Mouse (Mus musculus): ENCODE measurements around the gene Ssr1. TPM values are rescaled to one million over a fixed set of nuclear protein-coding genes. Genes with fewer than 3 reads are reported as not detected.

The Ssr1 gene
- polyA plus RNA-seq, 1 experiment from 2014 or later: 131 TPM

GRCm38 (mm10) chr13:38009721-38010408 lies 15.8 kb upstream of the Ssr1 start:
- H3K27me3 ChIP-seq: no peaks in the 10 kb centered on the region
- H3K4me2 ChIP-seq (replicated peaks): no peak overlapping the region
- no peak overlapping the region for H3K4me3 ChIP-seq (replicated peaks)
- whole genome bisulfite sequencing: 67% methylated on average over 5 of the region's 5 CpGs
- no peak overlapping the region for H3K9ac ChIP-seq
- no peak overlapping the region for H3K27ac ChIP-seq (replicated peaks)
- H3K9me3 ChIP-seq (replicated peaks): no peaks in the 10 kb centered on the region
- no peaks in the 10 kb centered on the region for H3K4me1 ChIP-seq
- no peak for ATAC-seq (ENCODE audit: insufficient number of reproducible peaks, low FRiP score, low TSS enrichment, low read depth)
- H3K36me3 ChIP-seq: no peaks in the 10 kb centered on the region

GRCm38 (mm10) chr13:38007972-38008371 lies 14.0 kb upstream of the Ssr1 start:
- no peaks in the 10 kb centered on the region for H3K9me3 ChIP-seq (replicated peaks)
- WGBS: 89% methylated on average over 2 of the region's 2 CpGs

GRCm38 (mm10) chr13:38002461-38002860 lies 8.4 kb upstream of the Ssr1 start:
- 36% methylated on average over 1 of the region's 1 CpGs for WGBS
- H3K9ac ChIP-seq: no peak overlapping the region
- no peaks in the 10 kb centered on the region for H3K36me3 ChIP-seq
- no peak overlapping the region for H3K4me3 ChIP-seq (replicated peaks)
- H3K27ac ChIP-seq (replicated peaks): no peak overlapping the region
- ATAC-seq (ENCODE audit: insufficient number of reproducible peaks, low FRiP score, low TSS enrichment, low read depth): no peak
- no peak overlapping the region for H3K4me2 ChIP-seq (replicated peaks)
- no peaks in the 10 kb centered on the region for H3K27me3 ChIP-seq
- no peaks in the 10 kb centered on the region for H3K4me1 ChIP-seq
- H3K9me3 ChIP-seq (replicated peaks): no peaks in the 10 kb centered on the region

More at GRCm38 (mm10) chr13:38007972-38008371, 14.0 kb upstream of the Ssr1 start:
- Histone ChIP-seq H3K4me2 (replicated peaks) (no peak overlapping the region), H3K4me1 (no peaks in the 10 kb centered on the region), H3K9ac (no peak overlapping the region), H3K4me3 (replicated peaks) (no peak overlapping the region), H3K27me3 (no peaks in the 10 kb centered on the region), H3K27ac (replicated peaks) (no peak overlapping the region), H3K36me3 (no peaks in the 10 kb centered on the region)
- ATAC-seq (ENCODE audit: insufficient number of reproducible peaks, low FRiP score, low TSS enrichment, low read depth): no peak

GRCm38 (mm10) chr13:37999713-38000112 lies 5.7 kb upstream of the Ssr1 start:
- WGBS: 72% methylated on average over 3 of the region's 3 CpGs
- Histone ChIP-seq H3K27me3 (no peaks in the 10 kb centered on the region), H3K9ac (no peak overlapping the region), H3K36me3 (no peaks in the 10 kb centered on the region), H3K27ac (replicated peaks) (no peak overlapping the region), H3K4me2 (replicated peaks) (no peak overlapping the region), H3K4me3 (replicated peaks) (no peak overlapping the region), H3K9me3 (replicated peaks) (no peaks in the 10 kb centered on the region), H3K4me1 (no peaks in the 10 kb centered on the region)
- ATAC-seq (ENCODE audit: insufficient number of reproducible peaks, low FRiP score, low TSS enrichment, low read depth): no peak

GRCm38 (mm10) chr13:37994405-37994749 lies 360 bp upstream of the Ssr1 start:
- H3K27ac ChIP-seq (replicated peaks): peak overlapping the region; percentile 91
- ATAC-seq (ENCODE audit: insufficient number of reproducible peaks, low FRiP score, low TSS enrichment, low read depth): peak; percentile 15; the same call in 1 of the 2 replicates
- 12% methylated on average over 7 of the region's 7 CpGs for WGBS

GRCm38 (mm10) chr13:37993376-37993703 lies 677 bp downstream of the Ssr1 start:
- Histone ChIP-seq H3K4me1 (no peaks in the 10 kb centered on the region), H3K9ac (peak overlapping the region; percentile 88), H3K4me3 (replicated peaks) (peak overlapping the region; percentile 77), H3K9me3 (replicated peaks) (no peaks in the 10 kb centered on the region), H3K36me3 (peaks cover 23% of the 10 kb centered on the region), H3K27ac (replicated peaks) (peak overlapping the region; percentile 91), H3K27me3 (no peaks in the 10 kb centered on the region), H3K4me2 (replicated peaks) (peak overlapping the region; percentile 62)
- no peak for ATAC-seq (ENCODE audit: insufficient number of reproducible peaks, low FRiP score, low TSS enrichment, low read depth)
- under 1% methylated on average over 17 of the region's 17 CpGs for WGBS

More at GRCm38 (mm10) chr13:37994405-37994749, 360 bp upstream of the Ssr1 start:
- peak overlapping the region; percentile 77 for H3K4me3 ChIP-seq (replicated peaks)
- H3K9me3 ChIP-seq (replicated peaks): no peaks in the 10 kb centered on the region
- no peaks in the 10 kb centered on the region for H3K27me3 ChIP-seq
- H3K4me2 ChIP-seq (replicated peaks): peak overlapping the region; percentile 62
- peaks cover 13% of the 10 kb centered on the region for H3K36me3 ChIP-seq
- H3K4me1 ChIP-seq: no peaks in the 10 kb centered on the region
- H3K9ac ChIP-seq: 0 out of 2 replicates have a peak overlapping the region, but pooled peaks have one; percentile 18

GRCm38 (mm10) chr13:37992638-37993371 lies 1.2 kb downstream of the Ssr1 start:
- Histone ChIP-seq H3K4me1 (no peaks in the 10 kb centered on the region), H3K36me3 (peaks cover 27% of the 10 kb centered on the region), H3K27me3 (no peaks in the 10 kb centered on the region), H3K4me2 (replicated peaks) (peak overlapping the region; percentile 62), H3K9ac (peak overlapping the region; percentile 88), H3K4me3 (replicated peaks) (peak overlapping the region; percentile 77), H3K9me3 (replicated peaks) (no peaks in the 10 kb centered on the region), H3K27ac (replicated peaks) (peak overlapping the region; percentile 91)
- 4% methylated on average over 10 of the region's 10 CpGs for WGBS
- no peak for ATAC-seq (ENCODE audit: insufficient number of reproducible peaks, low FRiP score, low TSS enrichment, low read depth)

- H3K9me3 ChIP-seq (replicated peaks): no peaks in the 10 kb centered on the region
- H3K27ac ChIP-seq (replicated peaks): no peak overlapping the region
- H3K4me2 ChIP-seq (replicated peaks): no peak overlapping the region
- ATAC-seq (ENCODE audit: insufficient number of reproducible peaks, low FRiP score, low TSS enrichment, low read depth): no peak
- peaks cover 53% of the 10 kb centered on the region for H3K36me3 ChIP-seq
- no peaks in the 10 kb centered on the region for H3K4me1 ChIP-seq
- no peak overlapping the region for H3K9ac ChIP-seq
- 89% methylated on average over 8 of the region's 8 CpGs for WGBS
- H3K4me3 ChIP-seq (replicated peaks): no peak overlapping the region
- H3K27me3 ChIP-seq: no peaks in the 10 kb centered on the region
These were observed 4.3 kb downstream of the Ssr1 start for GRCm38 (mm10) chr13:37989701-37990100.

GRCm38 (mm10) chr13:37986166-37986565 lies 7.9 kb downstream of the Ssr1 start:
- ATAC-seq (ENCODE audit: insufficient number of reproducible peaks, low FRiP score, low TSS enrichment, low read depth): no peak
- H3K4me1 ChIP-seq: no peaks in the 10 kb centered on the region
- H3K27ac ChIP-seq (replicated peaks): no peak overlapping the region
- peaks cover 78% of the 10 kb centered on the region for H3K36me3 ChIP-seq
- WGBS: 77% methylated on average over 10 of the region's 10 CpGs
- H3K4me2 ChIP-seq (replicated peaks): no peak overlapping the region
- no peaks in the 10 kb centered on the region for H3K9me3 ChIP-seq (replicated peaks)
- H3K4me3 ChIP-seq (replicated peaks): no peak overlapping the region
- H3K9ac ChIP-seq: no peak overlapping the region
- no peaks in the 10 kb centered on the region for H3K27me3 ChIP-seq

GRCm38 (mm10) chr13:37981063-37981462 lies 13.0 kb downstream of the Ssr1 start:
- Histone ChIP-seq H3K36me3 (peaks cover 79% of the 10 kb centered on the region), H3K27ac (replicated peaks) (no peak overlapping the region), H3K4me3 (replicated peaks) (no peak overlapping the region), H3K9ac (no peak overlapping the region), H3K9me3 (replicated peaks) (no peaks in the 10 kb centered on the region), H3K4me2 (replicated peaks) (no peak overlapping the region), H3K4me1 (no peaks in the 10 kb centered on the region), H3K27me3 (no peaks in the 10 kb centered on the region)
- 91% methylated on average over 5 of the region's 5 CpGs for WGBS
- no peak for ATAC-seq (ENCODE audit: insufficient number of reproducible peaks, low FRiP score, low TSS enrichment, low read depth)

GRCm38 (mm10) chr13:37980346-37980745 lies 13.7 kb downstream of the Ssr1 start:
- no peaks in the 10 kb centered on the region for H3K9me3 ChIP-seq (replicated peaks)
- WGBS: 89% methylated on average over 10 of the region's 10 CpGs
- H3K4me3 ChIP-seq (replicated peaks): no peak overlapping the region
- H3K27me3 ChIP-seq: no peaks in the 10 kb centered on the region
- no peak overlapping the region for H3K27ac ChIP-seq (replicated peaks)
- ATAC-seq (ENCODE audit: insufficient number of reproducible peaks, low FRiP score, low TSS enrichment, low read depth): no peak
- peaks cover 75% of the 10 kb centered on the region for H3K36me3 ChIP-seq
- H3K4me2 ChIP-seq (replicated peaks): no peak overlapping the region
- H3K9ac ChIP-seq: no peak overlapping the region
- no peaks in the 10 kb centered on the region for H3K4me1 ChIP-seq
